Mouse (Mus musculus): ENCODE results near the gene Sema4g. TPM values are rescaled to one million over a fixed set of nuclear protein-coding genes. Genes with fewer than 3 reads are reported as not detected.

The Sema4g gene
- total RNA-seq (2022) = 10 to 100 TPM; 25.4 to 27.7 (median 26.1) TPM

GRCm38 (mm10) chr19:44988831-44989566, at the start of gene Sema4g:
TSS of gene Sema4g (plus strand) at chr19:44989101.
- DNase-seq (ENCODE audit: low spot score in 2 of 2) = peak in 1 of 2 experiments; percentile 7

- DNase-seq (ENCODE audit: low spot score in 2 of 2) = no peak
Measured at GRCm38 (mm10) chr19:44959633-44960032, 29.3 kb upstream of the Sema4g start.

- no peak for DNase-seq (ENCODE audit: low spot score in 2 of 2)
Measured at GRCm38 (mm10) chr19:44965978-44966377, 22.9 kb upstream of the Sema4g start.

GRCm38 (mm10) chr19:44968329-44968728, 20.6 kb upstream of the Sema4g start:
- no peak for DNase-seq (ENCODE audit: low spot score in 2 of 2)

- DNase-seq (ENCODE audit: low spot score in 2 of 2) = no peak
Measured at GRCm38 (mm10) chr19:44976636-44977035, 12.3 kb upstream of the Sema4g start.

- DNase-seq (ENCODE audit: low spot score in 2 of 2) = no peak
Measured at GRCm38 (mm10) chr19:44977148-44977547, 11.8 kb upstream of the Sema4g start.

- DNase-seq (ENCODE audit: low spot score in 2 of 2) = no peak
Measured at GRCm38 (mm10) chr19:44980787-44981186, 8.1 kb upstream of the Sema4g start.

GRCm38 (mm10) chr19:44982477-44983115, 6.3 kb upstream of the Sema4g start:
- DNase-seq (ENCODE audit: low spot score in 2 of 2) = no peak

- no peak for DNase-seq (ENCODE audit: low spot score in 2 of 2)
Measured at GRCm38 (mm10) chr19:44983366-44983765, 5.5 kb upstream of the Sema4g start.

GRCm38 (mm10) chr19:44984420-44984819, 4.5 kb upstream of the Sema4g start:
- DNase-seq (ENCODE audit: low spot score in 2 of 2) = no peak

- DNase-seq (ENCODE audit: low spot score in 2 of 2) = no peak
Measured at GRCm38 (mm10) chr19:44985159-44985988, 3.5 kb upstream of the Sema4g start.

- peak in 1 of 2 experiments; percentile 5 for DNase-seq (ENCODE audit: low spot score in 2 of 2)
Measured at GRCm38 (mm10) chr19:44987004-44987403, 1.9 kb upstream of the Sema4g start.

GRCm38 (mm10) chr19:44987851-44988250, 1.1 kb upstream of the Sema4g start:
- peak; percentile 56 to 66 for DNase-seq (ENCODE audit: low spot score in 2 of 2)

GRCm38 (mm10) chr19:44988321-44988720, 580 bp upstream of the Sema4g start:
- DNase-seq (ENCODE audit: low spot score in 2 of 2) = no peak

- DNase-seq (ENCODE audit: low spot score in 2 of 2) = peak in 1 of 2 experiments; percentile 6
Measured at GRCm38 (mm10) chr19:44989567-44990495, 930 bp downstream of the Sema4g start.

- peak in 1 of 2 experiments; percentile 3 for DNase-seq (ENCODE audit: low spot score in 2 of 2)
Measured at GRCm38 (mm10) chr19:44991031-44991430, 2.1 kb downstream of the Sema4g start.

- DNase-seq (ENCODE audit: low spot score in 2 of 2) = peak in 1 of 2 experiments; percentile 11
Measured at GRCm38 (mm10) chr19:44992246-44992645, 3.3 kb downstream of the Sema4g start.

- DNase-seq (ENCODE audit: low spot score in 2 of 2) = peak in 1 of 2 experiments; percentile 6
Measured at GRCm38 (mm10) chr19:44992712-44993111, 3.8 kb downstream of the Sema4g start.

- DNase-seq (ENCODE audit: low spot score in 2 of 2) = no peak
Measured at GRCm38 (mm10) chr19:44997786-44998185, 8.9 kb downstream of the Sema4g start.

- no peak for DNase-seq (ENCODE audit: low spot score in 2 of 2)
Measured at GRCm38 (mm10) chr19:44999647-45000046, 10.7 kb downstream of the Sema4g start.

GRCm38 (mm10) chr19:45002301-45002700, 13.4 kb downstream of the Sema4g start:
- DNase-seq (ENCODE audit: low spot score in 2 of 2) = no peak

Data from layer of hippocampus, adult 8-10 months (tissue).